Mouse (Mus musculus) CH12.LX (cell line): ENCODE results near the gene Mkrn1. TPM values are rescaled to one million over a fixed set of nuclear protein-coding genes. Genes with fewer than 3 reads are reported as not detected.

Experiments
- DNase-seq: peaks from one replicate; pipeline ENCODE4 v3.0.0-alpha.2; 2013; ENCODE audit errors: extremely low read depth
- H3K27ac ChIP-seq: 2 replicates; pipeline ENCODE4 v1.5.1; 2012; ENCODE audit warnings: low read depth, mild to moderate bottlenecking, control low read depth, moderate library complexity; ENCODE audit not compliant: insufficient read depth
- H3K27me3 ChIP-seq: replicated peaks from 2 replicates; pipeline ENCODE3; 2012; ENCODE audit warnings: inconsistent platforms
- H3K36me3 ChIP-seq, 2 experiments: replicated peaks in 1 of 2; 2 replicates each; pipeline versions ENCODE3 to v1.6.1; 2012; ENCODE audit warnings: inconsistent platforms in 1 of 2, low read length in 1 of 2, mild to moderate bottlenecking in 1 of 2, mixed read lengths in 1 of 2, moderate library complexity in 1 of 2; ENCODE audit not compliant: control insufficient read depth in 1 of 2, insufficient read depth in 1 of 2
- H3K4me1 ChIP-seq, 2 experiments: 2 replicates each; pipeline ENCODE4 v1.6.1; 2012; ENCODE audit warnings: inconsistent platforms in 1 of 2, moderate library complexity in 1 of 2; ENCODE audit not compliant: insufficient read depth in 2 of 2, control insufficient read depth in 1 of 2
- H3K4me2 ChIP-seq: 2 replicates; pipeline ENCODE4 v1.6.1; 2012; ENCODE audit warnings: low read depth, mild to moderate bottlenecking, control low read depth; ENCODE audit not compliant: poor library complexity, insufficient read depth, severe bottlenecking
- H3K4me3 ChIP-seq, 3 experiments: fragments of 150-350 bp in 1 of 3; sonication (generic) in 1 of 3; replicated peaks in 1 of 3; 2 replicates each; pipeline versions ENCODE3 to v1.5.1; 2011 to 2012; ENCODE audit warnings: low read depth in 2 of 3, low read length in 2 of 3, mild to moderate bottlenecking in 2 of 3, moderate library complexity in 2 of 3, control low read depth in 1 of 3, improper control_type of control experiment in 1 of 3, inconsistent platforms in 1 of 3, mixed read lengths in 1 of 3; ENCODE audit not compliant: poor library complexity in 1 of 3
- H3K79me2 ChIP-seq: replicated peaks from 2 replicates; pipeline ENCODE4 v1.6.1; 2012; ENCODE audit warnings: mild to moderate bottlenecking, moderate library complexity; ENCODE audit not compliant: control insufficient read depth, poor library complexity, insufficient read depth, severe bottlenecking; ENCODE audit errors: extremely low read depth
- H3K9ac ChIP-seq: 2 replicates; pipeline ENCODE4 v1.6.1; 2012; ENCODE audit warnings: low read depth, mild to moderate bottlenecking, control low read depth, moderate library complexity; ENCODE audit not compliant: insufficient read depth
- H3K9me3 ChIP-seq: replicated peaks from 2 replicates; pipeline ENCODE3; 2012; ENCODE audit warnings: low read length, inconsistent platforms, mixed read lengths
- CTCF ChIP-seq, 2 experiments: IDR thresholded peaks in 1 of 2; conservative IDR thresholded peaks in 1 of 2; 2 replicates each; pipeline ENCODE4 v1.5.1; 2011 to 2012; ENCODE audit warnings: low read depth in 2 of 2, low read length in 2 of 2, improper control_type of control experiment in 1 of 2, inconsistent platforms in 1 of 2, mild to moderate bottlenecking in 1 of 2, moderate library complexity in 1 of 2
- ELF1 ChIP-seq: IDR thresholded peaks from 2 replicates; pipeline ENCODE4 v1.6.1; 2014; ENCODE audit warnings: low read depth, mild to moderate bottlenecking, inconsistent platforms, low read length, improper control_type of control experiment
- EP300 ChIP-seq: IDR thresholded peaks from 2 replicates; pipeline ENCODE4 v1.6.1; 2011; ENCODE audit warnings: low read length, improper control_type of control experiment
- HCFC1 ChIP-seq: IDR thresholded peaks from 2 replicates; pipeline ENCODE4 v1.6.1; 2012; ENCODE audit warnings: low read depth, mild to moderate bottlenecking, inconsistent platforms, low read length, improper control_type of control experiment
- IRF4 ChIP-seq: IDR thresholded peaks from 2 replicates; pipeline ENCODE4 v1.6.1; 2014; ENCODE audit warnings: low read depth, mild to moderate bottlenecking, inconsistent platforms, low read length, improper control_type of control experiment
- MAFK ChIP-seq: IDR thresholded peaks from 2 replicates; pipeline ENCODE4 v1.6.1; 2011; ENCODE audit warnings: low read length, improper control_type of control experiment; ENCODE audit not compliant: insufficient replicate concordance
- MAZ ChIP-seq: IDR thresholded peaks from 2 replicates; pipeline ENCODE4 v1.6.1; 2012; ENCODE audit warnings: low read depth, mild to moderate bottlenecking, inconsistent platforms, low read length, improper control_type of control experiment, moderate library complexity
- MXI1 ChIP-seq: IDR thresholded peaks from 2 replicates; pipeline ENCODE4 v1.6.1; 2011; ENCODE audit warnings: mild to moderate bottlenecking, low read depth, low read length, improper control_type of control experiment
- POLR2A ChIP-seq: IDR thresholded peaks from 2 replicates; pipeline ENCODE4 v1.6.1; 2011; ENCODE audit warnings: low read depth, mild to moderate bottlenecking, improper control_type of control experiment, low read length
- RCOR1 ChIP-seq: conservative IDR thresholded peaks from 2 replicates; pipeline ENCODE4 v1.6.1; 2012; ENCODE audit warnings: low read depth, mild to moderate bottlenecking, inconsistent platforms, low read length, improper control_type of control experiment
- SIN3A ChIP-seq: IDR thresholded peaks from 2 replicates; pipeline ENCODE4 v1.6.1; 2012; ENCODE audit warnings: low read length, improper control_type of control experiment, inconsistent platforms
- UBTF ChIP-seq: IDR thresholded peaks from 2 replicates; pipeline ENCODE4 v1.6.1; 2012; ENCODE audit warnings: low read depth, mild to moderate bottlenecking, inconsistent platforms, low read length, improper control_type of control experiment, moderate library complexity
- USF1 ChIP-seq: IDR thresholded peaks from 2 replicates; pipeline ENCODE4 v1.6.1; 2014; ENCODE audit warnings: low read depth, mild to moderate bottlenecking, inconsistent platforms, low read length, improper control_type of control experiment
- ZKSCAN1 ChIP-seq: IDR thresholded peaks from 2 replicates; pipeline ENCODE4 v1.6.1; 2012; ENCODE audit warnings: low read depth, inconsistent platforms, low read length, improper control_type of control experiment, borderline replicate concordance
- ZNF384 ChIP-seq: IDR thresholded peaks from 2 replicates; pipeline ENCODE4 v1.6.1; 2012; ENCODE audit warnings: low read depth, low read length, improper control_type of control experiment, inconsistent platforms
- dilution Hi-C: fragments of 300-500 bp; cut with MboI; formaldehyde crosslinking; loops from 2 replicates; pipeline ENCODE4 v1.14.3; 2020; ENCODE audit warnings: low sequenced_read_pairs; ENCODE audit not compliant: extremely low pct_unique_long_range_greater_than_20kb, extremely low pct_ligation_motif_present
- in situ Hi-C: fragments of 300-500 bp; cut with MboI; formaldehyde crosslinking; loops from 3 replicates; pipeline ENCODE4 v1.14.3; 2019; ENCODE audit warnings: low sequenced_read_pairs, low pct_ligation_motif_present, low pct_unique_long_range_greater_than_20kb, mixed read lengths
- polyA plus RNA-seq: library from polyadenylated mRNA; unstranded; fragments of >175 nt; gene quantifications from 2 replicates; pipeline ENCODE4 v1.2.1, GENCODE M21; 2012; ENCODE audit warnings: low read depth; ENCODE audit not compliant: insufficient read length
- total RNA-seq, 2 experiments: library from RNA; depleted of rRNA; stranded (reverse); fragments of 300-350 nt in 1 of 2; fragments of >200 nt in 1 of 2; gene quantifications; 2 replicates each; pipeline ENCODE4 v1.2.3; 2012 to 2014

Gene Mkrn1
- total and polyA plus RNA-seq, 3 experiments: 39.3 to 50.3 (median 43.7) TPM

- H3K4me1 ChIP-seq: peaks cover 7 to 8% of the 10 kb centered on the region in 2 experiments; a peak in 3 of 4 replicates
- H3K36me3 ChIP-seq: no peaks in the 10 kb centered on the region
- H3K27ac ChIP-seq: no peak overlapping the region
- H3K27me3 ChIP-seq: no peaks in the 10 kb centered on the region
- no peak for TF ChIP-seq ELF1
- TF ChIP-seq ZKSCAN1: no peak
- no peak for TF ChIP-seq POLR2A
- TF ChIP-seq CTCF (conservative IDR thresholded peaks at IDR 0.05 in 1 of 2, IDR thresholded peaks at IDR 0.05 in 1 of 2; ENCODE audit: low read depth in 2 of 2, low read length in 2 of 2): no peak
- TF ChIP-seq IRF4: no peak
- TF ChIP-seq ZNF384: no peak
- no peak for TF ChIP-seq UBTF
- TF ChIP-seq EP300: no peak
- no peak for TF ChIP-seq USF1
- dilution Hi-C loops: loop anchor here (25.0 kb wide), 1 partner anchor 112 kb away; the partner anchor contains the start of genes Adck2 and Dennd2a
- in situ Hi-C loops: no loop called here
- DNase-seq: no peak
- H3K4me2 ChIP-seq: no peak overlapping the region
- H3K9me3 ChIP-seq: no peaks in the 10 kb centered on the region
- H3K4me3 ChIP-seq: no peak overlapping the region
- no peak overlapping the region for H3K9ac ChIP-seq
- no peaks in the 10 kb centered on the region for H3K79me2 ChIP-seq
These were observed 30.3 kb upstream of the Mkrn1 start for GRCm38 (mm10) chr6:39450580-39450979.

GRCm38 (mm10) chr6:39447429-39448185 is 27.3 kb upstream of the Mkrn1 start:
- Histone ChIP-seq H3K4me1 (no peaks in the 10 kb centered on the region), H3K79me2 (no peaks in the 10 kb centered on the region), H3K9me3 (no peaks in the 10 kb centered on the region), H3K4me3 (no peak overlapping the region), H3K4me2 (no peak overlapping the region), H3K36me3 (no peaks in the 10 kb centered on the region), H3K27ac (no peak overlapping the region), H3K9ac (no peak overlapping the region), H3K27me3 (no peaks in the 10 kb centered on the region)
- DNase-seq: no peak
- in situ Hi-C loops (no loop called here), dilution Hi-C loops (no loop called here)
- TF ChIP-seq RCOR1: no peak
- TF ChIP-seq MAFK: peak; percentile 86

- no peak for DNase-seq
- dilution Hi-C loops (no loop called here), in situ Hi-C loops (no loop called here)
- Histone ChIP-seq H3K4me3 (no peak overlapping the region), H3K79me2 (no peaks in the 10 kb centered on the region), H3K36me3 (no peaks in the 10 kb centered on the region), H3K9ac (no peak overlapping the region), H3K4me2 (no peak overlapping the region), H3K4me1 (no peaks in the 10 kb centered on the region), H3K27me3 (no peaks in the 10 kb centered on the region), H3K27ac (no peak overlapping the region), H3K9me3 (no peaks in the 10 kb centered on the region)
- TF ChIP-seq MXI1 (no peak), SIN3A (no peak), MAZ (no peak), UBTF (no peak), CTCF (conservative IDR thresholded peaks at IDR 0.05 in 1 of 2, IDR thresholded peaks at IDR 0.05 in 1 of 2; ENCODE audit: low read depth in 2 of 2, low read length in 2 of 2) (peak in 1 of 2 experiments; percentile 29; a peak in 1 of 4 replicates), HCFC1 (no peak)
These were observed 25.7 kb upstream of the Mkrn1 start for GRCm38 (mm10) chr6:39445801-39446572.
